Mouse (Mus musculus) liver, adult 2 months (tissue): ENCODE results near the gene Gm10401. TPM values are rescaled to one million over a fixed set of nuclear protein-coding genes. Genes with fewer than 3 reads are reported as not detected.

ENCODE experiments used
- DNase-seq: peaks from one replicate; pipeline ENCODE4 v3.0.0-alpha.2; 2011; ENCODE audit warnings: low read depth, low spot score; ENCODE audit errors: extremely low read depth
- H3K27ac ChIP-seq: fragments of 200-500 bp; replicated peaks from 2 replicates; pipeline ENCODE4 v1.5.1; 2012; ENCODE audit warnings: low read depth, mild to moderate bottlenecking, control low read depth, inconsistent platforms, low read length; ENCODE audit not compliant: insufficient read depth
- H3K27me3 ChIP-seq: fragments of 200-500 bp; 2 replicates; pipeline ENCODE4 v1.6.1; 2012; ENCODE audit warnings: mild to moderate bottlenecking, moderate library complexity, low read length, inconsistent platforms; ENCODE audit not compliant: control insufficient read depth, insufficient read depth
- H3K36me3 ChIP-seq: fragments of 200-500 bp; 2 replicates; pipeline ENCODE4 v1.6.1; 2012; ENCODE audit warnings: low read length, inconsistent platforms; ENCODE audit not compliant: control insufficient read depth, insufficient read depth
- H3K4me1 ChIP-seq: fragments of 200-500 bp; 2 replicates; pipeline ENCODE4 v1.6.1; 2011; ENCODE audit warnings: low read length; ENCODE audit not compliant: control insufficient read depth, insufficient read depth
- H3K4me3 ChIP-seq: fragments of 200-500 bp; 2 replicates; pipeline ENCODE4 v1.5.1; 2011; ENCODE audit warnings: low read depth, mild to moderate bottlenecking, control low read depth, low read length, moderate library complexity; ENCODE audit not compliant: insufficient read depth
- H3K79me2 ChIP-seq: fragments of 200-500 bp; 2 replicates; pipeline ENCODE4 v1.6.1; 2012; ENCODE audit warnings: inconsistent platforms, mild to moderate bottlenecking, low read length, moderate library complexity; ENCODE audit not compliant: control insufficient read depth, insufficient read depth
- H3K9ac ChIP-seq: fragments of 200-500 bp; 2 replicates; pipeline ENCODE4 v1.6.1; 2012; ENCODE audit warnings: low read depth, mild to moderate bottlenecking, control low read depth, inconsistent platforms, low read length
- CTCF ChIP-seq: fragments of 200-500 bp; IDR thresholded peaks from 2 replicates; pipeline ENCODE4 v1.5.1; 2011; ENCODE audit warnings: low read depth, low read length, control low read depth
- POLR2A ChIP-seq: fragments of 200-500 bp; IDR thresholded peaks from 2 replicates; pipeline ENCODE4 v1.6.1; 2011; ENCODE audit warnings: low read length, control low read depth; ENCODE audit not compliant: insufficient read depth; ENCODE audit errors: extremely low read depth
- WGBS: fragments of 180-500 bp; shearing (Covaris S2); methylation state at CpG from one replicate; pipeline ENCODE4 v1.1.7; 2018; 5-methylcytosine and 5-hydroxymethylcytosine counted together
- polyA plus RNA-seq: library from polyadenylated mRNA; depleted of rRNA; stranded (reverse); fragments of >200 nt; gene quantifications from 2 replicates; pipeline ENCODE4 v1.2.3, GENCODE M21; 2012
- total RNA-seq: library from RNA; depleted of rRNA; stranded (reverse); fragments of >200 nt; gene quantifications from 2 replicates; pipeline ENCODE4 v1.2.3, GENCODE M21; 2014

The Gm10401 gene
- total and polyA plus RNA-seq, 2 experiments: 0.17 TPM; not detected in 1

DNA sequence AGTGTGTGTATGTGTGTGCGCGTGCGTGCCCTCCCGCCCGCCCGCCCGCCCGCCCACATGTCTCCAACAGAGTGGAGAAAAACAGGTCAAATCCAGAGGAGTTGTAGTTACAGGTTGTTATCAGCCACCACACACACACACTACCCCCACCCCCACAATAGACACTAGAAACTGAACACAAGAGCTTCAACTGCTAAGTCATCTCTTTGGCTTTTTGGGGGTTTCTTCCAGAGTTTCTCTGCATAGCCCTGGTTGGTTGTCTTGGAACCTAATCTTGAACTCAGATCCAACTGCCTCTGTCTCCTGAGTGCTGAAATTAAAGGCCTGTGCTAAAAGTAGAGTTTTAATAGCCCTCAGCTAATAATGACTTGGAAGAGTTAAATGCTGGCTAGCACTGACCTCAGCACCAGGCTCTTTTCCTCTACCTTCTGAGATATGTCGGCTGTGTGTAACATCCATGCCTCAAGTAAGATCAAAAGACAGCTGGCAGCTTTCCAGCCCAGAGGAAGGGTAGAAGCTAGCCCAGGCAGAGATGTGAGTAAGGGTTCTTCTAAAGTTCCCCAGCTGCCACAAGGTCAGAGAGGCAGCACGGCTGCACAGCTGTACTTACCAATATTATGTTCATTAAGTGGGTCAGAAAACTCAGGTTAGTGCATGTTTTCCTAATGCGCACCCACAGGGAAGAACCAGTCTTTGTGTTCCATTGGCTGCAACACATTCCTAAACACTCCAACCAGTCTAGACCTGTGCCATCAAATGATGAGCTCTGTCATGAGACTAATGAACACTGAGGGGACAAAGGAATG lies 26.8 kb downstream of the Gm10401 start:
- no peak for DNase-seq
- Histone ChIP-seq H3K4me3 (no peak overlapping the region), H3K27me3 (no peaks in the 10 kb centered on the region), H3K36me3 (peaks cover 10% of the 10 kb centered on the region), H3K27ac (no peak overlapping the region), H3K79me2 (peaks cover 32% of the 10 kb centered on the region), H3K4me1 (peaks cover 22% of the 10 kb centered on the region), H3K9ac (no peak overlapping the region)
- TF ChIP-seq POLR2A: no peak
- TF ChIP-seq CTCF: no peak
- 89% methylated on average over 11 of the region's 11 CpGs for WGBS

GRCm38 (mm10) chr5:115070457-115070856 lies 27.6 kb downstream of the Gm10401 start:
- TF ChIP-seq POLR2A: no peak
- TF ChIP-seq CTCF: no peak
- H3K27ac ChIP-seq: no peak overlapping the region
- H3K9ac ChIP-seq: no peak overlapping the region
- H3K36me3 ChIP-seq: peaks cover 5% of the 10 kb centered on the region; the same call in 1 of the 2 replicates
- H3K4me1 ChIP-seq: peaks cover 22% of the 10 kb centered on the region
- peaks cover 38% of the 10 kb centered on the region for H3K79me2 ChIP-seq
- H3K4me3 ChIP-seq: no peak overlapping the region
- DNase-seq: no peak
- no peaks in the 10 kb centered on the region for H3K27me3 ChIP-seq
- WGBS: 97% methylated on average over 2 of the region's 2 CpGs

DNA sequence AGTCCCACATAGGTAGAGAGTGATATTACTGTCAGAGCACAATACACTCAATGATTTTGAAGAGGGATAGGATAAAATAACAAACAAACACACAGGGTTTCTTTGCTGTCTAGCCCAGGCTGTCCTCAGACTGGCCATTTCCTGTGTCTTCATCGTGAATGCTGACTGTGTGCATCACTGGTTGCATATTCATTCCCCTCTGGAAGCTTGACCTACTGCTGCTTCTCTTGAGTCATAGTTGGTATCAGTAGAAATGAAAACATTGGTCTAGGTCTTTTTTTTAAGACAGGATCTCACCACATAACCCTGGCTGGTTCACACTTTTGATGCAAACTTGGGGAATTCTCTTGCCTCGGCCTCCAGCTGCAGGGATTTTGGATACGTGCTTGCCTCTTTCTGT lies 28.5 kb downstream of the Gm10401 start:
- Histone ChIP-seq H3K27ac (no peak overlapping the region), H3K4me1 (peaks cover 22% of the 10 kb centered on the region), H3K36me3 (peaks cover 1% of the 10 kb centered on the region; the same call in 1 of the 2 replicates), H3K9ac (no peak overlapping the region), H3K79me2 (peaks cover 43% of the 10 kb centered on the region), H3K27me3 (no peaks in the 10 kb centered on the region), H3K4me3 (no peak overlapping the region)
- DNase-seq: no peak
- WGBS: 67% methylated on average over 3 of the region's 3 CpGs
- TF ChIP-seq CTCF (no peak), POLR2A (no peak)

GRCm38 (mm10) chr5:115068671-115069421 lies 29.2 kb downstream of the Gm10401 start:
- Histone ChIP-seq H3K9ac (no peak overlapping the region), H3K79me2 (peaks cover 44% of the 10 kb centered on the region), H3K4me3 (no peak overlapping the region), H3K27me3 (no peaks in the 10 kb centered on the region), H3K27ac (no peak overlapping the region), H3K4me1 (peaks cover 22% of the 10 kb centered on the region), H3K36me3 (peaks cover 3% of the 10 kb centered on the region; the same call in 1 of the 2 replicates)
- TF ChIP-seq CTCF (no peak), POLR2A (no peak)
- DNase-seq: no peak
- WGBS: 77% methylated on average over 11 of the region's 11 CpGs

DNA sequence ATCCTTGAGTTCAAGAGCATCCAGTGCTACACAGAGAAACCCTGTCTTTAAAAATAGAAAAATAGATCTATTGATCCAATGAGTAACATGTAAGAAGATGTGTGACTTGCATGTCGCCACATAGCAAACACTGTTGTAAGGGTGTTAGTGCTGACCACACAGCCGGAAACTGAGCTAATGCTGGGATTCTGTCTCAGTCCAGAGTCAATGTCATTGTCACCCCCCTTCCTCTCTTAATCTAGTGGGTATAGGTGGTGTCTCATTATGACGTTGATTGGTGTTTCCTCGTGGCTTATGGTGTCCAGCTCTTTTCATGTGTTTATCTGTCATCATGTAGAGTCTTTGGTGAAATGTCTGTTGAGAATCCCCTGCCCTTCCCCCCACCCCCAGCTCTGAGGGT lies 31.9 kb downstream of the Gm10401 start:
- Histone ChIP-seq H3K4me1 (peaks cover 15% of the 10 kb centered on the region), H3K27ac (no peak overlapping the region), H3K79me2 (peaks cover 41% of the 10 kb centered on the region), H3K27me3 (no peaks in the 10 kb centered on the region), H3K36me3 (peaks cover 4% of the 10 kb centered on the region; the same call in 1 of the 2 replicates), H3K4me3 (no peak overlapping the region), H3K9ac (no peak overlapping the region)
- no peak for DNase-seq
- TF ChIP-seq POLR2A (no peak), CTCF (no peak)
- 39% methylated on average over 4 of the region's 4 CpGs for WGBS

- no peaks in the 10 kb centered on the region for H3K27me3 ChIP-seq
- no peak overlapping the region for H3K4me3 ChIP-seq
- H3K36me3 ChIP-seq: peaks cover 4% of the 10 kb centered on the region; the same call in 1 of the 2 replicates
- H3K9ac ChIP-seq: no peak overlapping the region
- TF ChIP-seq POLR2A: no peak
- TF ChIP-seq CTCF: no peak
- peaks cover 20% of the 10 kb centered on the region for H3K4me1 ChIP-seq
- 90% methylated on average over 7 of the region's 7 CpGs for WGBS
- no peak for DNase-seq
- H3K79me2 ChIP-seq: peaks cover 48% of the 10 kb centered on the region
- no peak overlapping the region for H3K27ac ChIP-seq
Observed at GRCm38 (mm10) chr5:115063391-115063790, 34.7 kb downstream of the Gm10401 start.
